Comparison of ENCODE assay signal across 8 mouse cellular contexts in genomic region chr6:100162961-100163813, GRCm38 (mm10).
A peak's percentile ranks its signal among the peaks of the same experiment; 100 is the strongest.
DNase-seq lines count a peak whose midpoint lies in the region.

No protein-coding gene starts in this region.

- intact Hi-C loops in gastrocnemius, postnatal 14 days (cut with DNase I; ENCODE audit: low total_unique reads): no loop called here

- DNase-seq in T-cell, adult 2 months (ENCODE audit: low spot score): peak; percentile 1
- DNase-seq in embryo, embryonic 10.5 days (ENCODE audit: low spot score): peak; percentile 88
- DNase-seq in gastrocnemius, postnatal 14 days: peak; percentile 89
- DNase-seq in induced T-regulatory cell, adult 2 months (ENCODE audit: low read depth): peak; percentile 3
- DNase-seq in left cerebral cortex, adult 8-10 months (ENCODE audit: low spot score in 2 of 2): peak; percentile 47 to 77
- peak; percentile 89 to 92 for DNase-seq in lung, postnatal 4 days
- DNase-seq in retina, postnatal 1 day: peak; percentile 96
- DNase-seq in thymus, postnatal 4 days: peak; percentile 60

Comparison
In these comparisons a context has a peak if more than half of its experiments do, and no peak if none do; other contexts are left out.
1. Peak in every context shown above with its lines: DNase-seq.
2. DNase-seq: peak in every context shown above with its lines; median percentile 96 in retina, postnatal 1 day; 90 in lung, postnatal 4 days; 89 in gastrocnemius, postnatal 14 days; 88 in embryo, embryonic 10.5 days; 62 in left cerebral cortex, adult 8-10 months; 60 in thymus, postnatal 4 days; 3 in induced T-regulatory cell, adult 2 months; 1 in T-cell, adult 2 months.